Comparison of ENCODE assay signal across 10 mouse cellular contexts in genomic region chr4:44260244-44260643, GRCm38 (mm10). TPM values are rescaled to one million over a fixed set of nuclear protein-coding genes. Genes with fewer than 3 reads are reported as not detected.
DNase-seq lines count a peak whose midpoint lies in the region; TF ChIP-seq lines count a peak whose summit lies in the region.
"Had no signal": no experiment of that assay in that cellular context is flagged by ENCODE, and none has a peak within 500 bp of the region (broad histone marks: within the 10 kb centered on the region; RNA-seq: fewer than 3 reads in every experiment).

No protein-coding gene starts in this region.

- H3K27ac ChIP-seq in layer of hippocampus, adult 2 months = no peak overlapping the region
- H3K27ac ChIP-seq: embryonic facial prominence, embryonic 12.5 days had no signal

- no peak for TF ChIP-seq CTCF in layer of hippocampus, adult 2 months (conservative IDR thresholded peaks at IDR 0.05)

- H3K4me3 ChIP-seq in layer of hippocampus, adult 2 months = no peak overlapping the region
- H3K4me3 ChIP-seq: embryonic facial prominence, embryonic 12.5 days; megakaryocyte, embryonic 14.5 days had no signal

- intact Hi-C loops in heart, postnatal 10 days (cut with DNase I) = no loop called here

- DNase-seq in layer of hippocampus, postnatal 10 days (ENCODE audit: low spot score in 2 of 2) = peak; percentile 10 to 17
- no peak for DNase-seq in layer of hippocampus, adult 9-10 months (ENCODE audit: low spot score)
- DNase-seq in adrenal gland, adult (ENCODE audit: inconsistent age in 2 of 2, low spot score in 1 of 2) = peak; percentile 31 to 76
- peak; percentile 60 to 77 for DNase-seq in heart, postnatal 10 days
- DNase-seq in lung, postnatal 14 days = peak; percentile 77
- DNase-seq in thymus, postnatal 4 days = peak; percentile 85
- DNase-seq in layer of hippocampus, adult 2 months (ENCODE audit: low spot score in 2 of 2) = no peak
- DNase-seq in right cerebral cortex, adult 2 months (ENCODE audit: low spot score in 2 of 2) = no peak

RNA-seq across cellular contexts. Expression of gene Rnf38, which starts 26.7 kb away (rescaled TPM):
- 10 to 100 TPM; 64.6 to 66.4 TPM for total RNA-seq in layer of hippocampus, postnatal 10 days (2021)
- total RNA-seq in heart, postnatal 10 days (2021) = 10 to 100 TPM; 47.4 to 48.8 TPM
- 10 to 100 TPM; 49.8 to 52.3 TPM for total RNA-seq in layer of hippocampus, adult 2 months (2021)

RNA-seq across cellular contexts. Expression of gene Melk, which starts 40.4 kb away (rescaled TPM):
- 1 to 10 TPM; 1.8 to 1.9 TPM for total RNA-seq in layer of hippocampus, postnatal 10 days (2021)
- 1 to 10 TPM; 5.2 to 5.4 TPM for total RNA-seq in heart, postnatal 10 days (2021)
- under 1 TPM; 0.49 to 0.66 TPM for total RNA-seq in layer of hippocampus, adult 2 months (2021)

Comparison
In these comparisons a context has a peak if more than half of its experiments do, and no peak if none do; other contexts are left out.
1. DNase-seq: peak in layer of hippocampus, postnatal 10 days (2 of 2), adrenal gland, adult (2 of 2), heart, postnatal 10 days (2 of 2), lung, postnatal 14 days (single experiment) and thymus, postnatal 4 days (single experiment); none in layer of hippocampus, adult 9-10 months (single experiment), layer of hippocampus, adult 2 months (0 of 2) and right cerebral cortex, adult 2 months (0 of 2).